Mouse (Mus musculus): ENCODE results near the gene Clybl. TPM values are rescaled to one million over a fixed set of nuclear protein-coding genes. Genes with fewer than 3 reads are reported as not detected.

The Clybl gene
- total RNA-seq, 2 experiments from 2014 or later = 68.1 to 80.2 TPM

GRCm38 (mm10) chr14:122376482-122377143, 195.1 kb downstream of the Clybl start:
- DNase-seq = no peak

GRCm38 (mm10) chr14:122377681-122378080, 196.2 kb downstream of the Clybl start:
- no peak for DNase-seq
- intact Hi-C loops (cut with DNase I; ENCODE audit: low total_unique reads) = no loop called here

More at GRCm38 (mm10) chr14:122376482-122377143, 195.1 kb downstream of the Clybl start:
- intact Hi-C loops (cut with DNase I; ENCODE audit: low total_unique reads) = no loop called here

- no peak for DNase-seq
- intact Hi-C loops (cut with DNase I; ENCODE audit: low total_unique reads) = no loop called here
These were observed 197.6 kb downstream of the Clybl start for GRCm38 (mm10) chr14:122379076-122379475.

GRCm38 (mm10) chr14:122379996-122380395, 198.5 kb downstream of the Clybl start:
- intact Hi-C loops (cut with DNase I; ENCODE audit: low total_unique reads) = no loop called here
- DNase-seq = no peak

- intact Hi-C loops (cut with DNase I; ENCODE audit: low total_unique reads) = no loop called here
- DNase-seq = no peak
These were observed 199.7 kb downstream of the Clybl start for GRCm38 (mm10) chr14:122380896-122381845.

- intact Hi-C loops (cut with DNase I; ENCODE audit: low total_unique reads) = no loop called here
- DNase-seq = no peak
These were observed 200.8 kb downstream of the Clybl start for GRCm38 (mm10) chr14:122382281-122382680.

- intact Hi-C loops (cut with DNase I; ENCODE audit: low total_unique reads) = no loop called here
- DNase-seq = no peak
These were observed 202.4 kb downstream of the Clybl start for GRCm38 (mm10) chr14:122383931-122384330.

- no peak for DNase-seq
- intact Hi-C loops (cut with DNase I; ENCODE audit: low total_unique reads) = no loop called here
These were observed 203.1 kb downstream of the Clybl start for GRCm38 (mm10) chr14:122384447-122385237.

GRCm38 (mm10) chr14:122385238-122385534, 203.7 kb downstream of the Clybl start:
- intact Hi-C loops (cut with DNase I; ENCODE audit: low total_unique reads) = no loop called here

GRCm38 (mm10) chr14:122385758-122386157, 204.3 kb downstream of the Clybl start:
- intact Hi-C loops (cut with DNase I; ENCODE audit: low total_unique reads) = no loop called here
- no peak for DNase-seq

More at GRCm38 (mm10) chr14:122385238-122385534, 203.7 kb downstream of the Clybl start:
- DNase-seq = no peak

GRCm38 (mm10) chr14:122386281-122387130, 205.0 kb downstream of the Clybl start:
- DNase-seq = no peak
- intact Hi-C loops (cut with DNase I; ENCODE audit: low total_unique reads) = no loop called here

GRCm38 (mm10) chr14:122387781-122388180, 206.3 kb downstream of the Clybl start:
- intact Hi-C loops (cut with DNase I; ENCODE audit: low total_unique reads) = no loop called here
- DNase-seq = no peak

- DNase-seq = no peak
- intact Hi-C loops (cut with DNase I; ENCODE audit: low total_unique reads) = no loop called here
These were observed 207.0 kb downstream of the Clybl start for GRCm38 (mm10) chr14:122388431-122389031.

- no peak for DNase-seq
- intact Hi-C loops (cut with DNase I; ENCODE audit: low total_unique reads) = no loop called here
These were observed 208.3 kb downstream of the Clybl start for GRCm38 (mm10) chr14:122389684-122390370.

GRCm38 (mm10) chr14:122390935-122391334, 209.4 kb downstream of the Clybl start:
- intact Hi-C loops (cut with DNase I; ENCODE audit: low total_unique reads) = no loop called here
- no peak for DNase-seq

- intact Hi-C loops (cut with DNase I; ENCODE audit: low total_unique reads) = no loop called here
These were observed 211.6 kb downstream of the Clybl start for GRCm38 (mm10) chr14:122393119-122393518.

GRCm38 (mm10) chr14:122398676-122399075, 217.2 kb downstream of the Clybl start:
- DNase-seq = no peak
- intact Hi-C loops (cut with DNase I; ENCODE audit: low total_unique reads) = no loop called here

More at GRCm38 (mm10) chr14:122393119-122393518, 211.6 kb downstream of the Clybl start:
- no peak for DNase-seq

- DNase-seq = no peak
- intact Hi-C loops (cut with DNase I; ENCODE audit: low total_unique reads) = no loop called here
These were observed 218.4 kb downstream of the Clybl start for GRCm38 (mm10) chr14:122399906-122400305.

All from gastrocnemius, postnatal 14 days (tissue).